Mouse (Mus musculus) olfactory bulb, adult 2 months (tissue): ENCODE data around the gene Ppp3ca.

Source experiments
- CTCF ChIP-seq: fragments of 200-500 bp; IDR thresholded peaks from 2 replicates; pipeline ENCODE4 v1.5.1; 2012; ENCODE audit warnings: low read depth, mild to moderate bottlenecking, low read length, moderate library complexity; ENCODE audit not compliant: insufficient read depth
- POLR2A ChIP-seq: fragments of 200-500 bp; IDR thresholded peaks from 2 replicates; pipeline ENCODE4 v1.6.1; 2012; ENCODE audit warnings: mild to moderate bottlenecking, low read depth, low read length, moderate library complexity; ENCODE audit not compliant: insufficient read depth

- TF ChIP-seq CTCF (no peak), POLR2A (no peak)
Observed at GRCm38 (mm10) chr3:136842384-136842783, 172.5 kb downstream of the Ppp3ca start.
